Mouse (Mus musculus) heart, postnatal 0 days (tissue): ENCODE results near the gene Ankrd35. TPM values are rescaled to one million over a fixed set of nuclear protein-coding genes. Genes with fewer than 3 reads are reported as not detected.

Experiments
- ATAC-seq: fragments of 200-750 bp; cut with Nextera tagmentation; 2 replicates; pipeline ENCODE4 v1.8.0; 2017; ENCODE audit warnings: low read depth, moderate number of reproducible peaks, moderate library complexity; ENCODE audit not compliant: insufficient read depth
- DNase-seq: peaks from one replicate; pipeline ENCODE4 v3.0.0-alpha.2; 2016; ENCODE audit warnings: low spot score
- H3K27ac ChIP-seq: fragments of 300-500 bp; sonication (generic); 2 replicates; pipeline ENCODE4 v1.5.1; 2014; ENCODE audit warnings: low read depth, mild to moderate bottlenecking
- H3K27me3 ChIP-seq: fragments of 300-500 bp; sonication (generic); 2 replicates; pipeline ENCODE4 v1.6.1; 2014; ENCODE audit warnings: low read length, mixed read lengths; ENCODE audit not compliant: control insufficient read depth, insufficient read depth
- H3K36me3 ChIP-seq: fragments of 300-500 bp; sonication (generic); replicated peaks from 2 replicates; pipeline ENCODE4 v1.6.1; 2014; ENCODE audit warnings: low read length, mixed read lengths; ENCODE audit not compliant: control insufficient read depth, insufficient read depth
- H3K4me1 ChIP-seq: fragments of 300-500 bp; sonication (generic); 2 replicates; pipeline ENCODE4 v1.6.1; 2014; ENCODE audit warnings: antibody characterized with exemption; ENCODE audit not compliant: control insufficient read depth, insufficient read depth
- H3K4me2 ChIP-seq: fragments of 300-500 bp; sonication (generic); 2 replicates; pipeline ENCODE4 v1.6.1; 2014; ENCODE audit warnings: low read depth, mild to moderate bottlenecking, low read length, moderate library complexity
- H3K4me3 ChIP-seq: fragments of 300-500 bp; sonication (generic); 2 replicates; pipeline ENCODE4 v1.5.1; 2014; ENCODE audit warnings: low read depth, low read length
- H3K9ac ChIP-seq: fragments of 300-500 bp; sonication (generic); replicated peaks from 2 replicates; pipeline ENCODE4 v1.6.1; 2014; ENCODE audit warnings: low read depth, low read length, mixed read lengths
- H3K9me3 ChIP-seq: fragments of 300-500 bp; sonication (generic); replicated peaks from 2 replicates; pipeline ENCODE4 v1.6.1; 2016; ENCODE audit warnings: low read length; ENCODE audit not compliant: control insufficient read depth
- CTCF ChIP-seq: IDR thresholded peaks from 2 replicates; pipeline ENCODE4 v1.5.1; 2016; ENCODE audit warnings: antibody characterized with exemption, control low read depth, low read depth
- EP300 ChIP-seq: IDR thresholded peaks from 2 replicates; pipeline ENCODE4 v1.6.1; 2016; ENCODE audit warnings: antibody characterized with exemption, low read depth
- WGBS: fragments of 180-500 bp; shearing (Covaris S2); extraction: QIAGEN DNeasy Blood & Tissue Kit; methylation state at CpG from one replicate; pipeline ENCODE4 v1.1.7; 2014; 5-methylcytosine and 5-hydroxymethylcytosine counted together
- polyA plus RNA-seq: library from polyadenylated mRNA; unstranded; fragments of >200 nt; fragmentation: Nextera tagmentation; extraction: Ambion mirVana; gene quantifications from 2 replicates; pipeline ENCODE4 v1.2.1, GENCODE M21; 2015
- total RNA-seq: library from RNA; depleted of rRNA; stranded (reverse); fragments of >200 nt; gene quantifications from 2 replicates; pipeline ENCODE4 v1.2.3, GENCODE M21; 2014; ENCODE audit warnings: low replicate concordance; rRNA removed

The Ankrd35 gene
- total RNA-seq (0.39 and 0.88 TPM in 2 replicates), polyA plus RNA-seq (0.31 and 0.32 TPM in 2 replicates)

- peak; percentile 97 for ATAC-seq
- peak within 1 kb of the TSS; percentile 51 for H3K4me3 ChIP-seq
These were observed at the start of gene Ankrd35 for GRCm38 (mm10) chr3:96669727-96670468. Ankrd35 (plus strand) TSS chr3:96670131.

GRCm38 (mm10) chr3:96623201-96623600, 46.7 kb upstream of the Ankrd35 start:
- no peaks in the 10 kb centered on the region for H3K4me1 ChIP-seq
- DNase-seq (no peak), ATAC-seq (no peak)
- H3K27ac ChIP-seq, result no peak overlapping the region
- no peak overlapping the region for H3K4me3 ChIP-seq
- peaks cover 61% of the 10 kb centered on the region for H3K36me3 ChIP-seq
- TF ChIP-seq EP300 (no peak), CTCF (no peak)
- H3K27me3 ChIP-seq, result no peaks in the 10 kb centered on the region
- H3K9me3 ChIP-seq, result no peaks in the 10 kb centered on the region
- H3K4me2 ChIP-seq, result no peak overlapping the region
- WGBS, result 87% methylated on average over 4 of the region's 4 CpGs
- no peak overlapping the region for H3K9ac ChIP-seq

More at GRCm38 (mm10) chr3:96669727-96670468, at the start of gene Ankrd35:
- no peak for TF ChIP-seq EP300
- peak; percentile 29 for TF ChIP-seq CTCF
- Histone ChIP-seq H3K27ac (no peak within 1 kb of the TSS), H3K9me3 (no peaks in the 10 kb centered on the region), H3K9ac (0 out of 2 replicates have a peak within 1 kb of the TSS, but pooled peaks have one; percentile 12), H3K27me3 (0 out of 2 replicates have a peak, but pooled peaks cover 8% of the 10 kb centered on the region), H3K36me3 (no peaks in the 10 kb centered on the region), H3K4me1 (no peaks in the 10 kb centered on the region), H3K4me2 (peak within 1 kb of the TSS; percentile 76)
- 6% methylated on average over 35 of the region's 35 CpGs for WGBS
- DNase-seq, result peak; percentile 86

GRCm38 (mm10) chr3:96629729-96630600, 40.0 kb upstream of the Ankrd35 start, which contains the start of gene Rbm8a:
Rbm8a (plus strand) TSS chr3:96629933.
- WGBS, result under 1% methylated on average over 48 of the region's 48 CpGs
- Histone ChIP-seq H3K27me3 (no peaks in the 10 kb centered on the region), H3K4me1 (peaks cover 16% of the 10 kb centered on the region), H3K4me3 (peak within 1 kb of the TSS; percentile 82), H3K9me3 (no peaks in the 10 kb centered on the region), H3K27ac (peak within 1 kb of the TSS; percentile 77), H3K4me2 (peak within 1 kb of the TSS; percentile 97), H3K36me3 (peaks cover 31% of the 10 kb centered on the region), H3K9ac (peak within 1 kb of the TSS; percentile 80)
- DNase-seq (peak; percentile 97), ATAC-seq (peak; percentile 97)
- TF ChIP-seq EP300, result 0 out of 2 replicates have a peak, but pooled peaks have one; percentile 34
- TF ChIP-seq CTCF, result no peak

DNA sequence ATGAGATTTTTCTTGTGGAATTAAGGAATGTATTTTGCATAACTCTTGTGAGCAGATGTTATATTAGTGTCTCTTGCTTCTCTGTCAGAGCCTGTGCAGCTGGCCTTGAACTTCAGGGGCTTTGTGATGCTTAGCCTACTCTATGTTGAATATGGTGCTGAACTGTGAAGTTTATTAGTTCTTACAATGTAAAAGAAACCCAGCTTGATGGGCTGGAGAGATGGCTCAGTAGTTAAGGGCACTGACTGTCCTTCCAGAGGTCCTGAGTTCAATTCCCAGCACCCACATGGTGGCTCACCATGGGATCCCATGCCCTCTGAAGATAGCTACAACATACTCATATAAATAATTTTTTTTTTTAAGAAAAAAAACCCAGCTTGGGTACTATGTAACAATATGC, 37.9 kb upstream of the Ankrd35 start:
- Histone ChIP-seq H3K9ac (no peak overlapping the region), H3K4me2 (no peak overlapping the region), H3K36me3 (peaks cover 27% of the 10 kb centered on the region), H3K4me1 (peaks cover 23% of the 10 kb centered on the region), H3K4me3 (no peak overlapping the region), H3K27ac (no peak overlapping the region), H3K27me3 (no peaks in the 10 kb centered on the region), H3K9me3 (no peaks in the 10 kb centered on the region)
- ATAC-seq (no peak), DNase-seq (no peak)
- TF ChIP-seq EP300, result no peak
- no peak for TF ChIP-seq CTCF

GRCm38 (mm10) chr3:96634015-96634414, 35.9 kb upstream of the Ankrd35 start:
- H3K9ac ChIP-seq, result no peak overlapping the region
- no peak for DNase-seq
- H3K36me3 ChIP-seq, result peaks cover 35% of the 10 kb centered on the region
- H3K4me2 ChIP-seq, result no peak overlapping the region
- H3K9me3 ChIP-seq, result no peaks in the 10 kb centered on the region
- ATAC-seq, result no peak
- no peak overlapping the region for H3K4me3 ChIP-seq
- no peak overlapping the region for H3K27ac ChIP-seq
- peaks cover 21% of the 10 kb centered on the region for H3K4me1 ChIP-seq
- 71% methylated on average over 1 of the region's 1 CpGs for WGBS
- H3K27me3 ChIP-seq, result no peaks in the 10 kb centered on the region
- TF ChIP-seq EP300, result no peak
- TF ChIP-seq CTCF, result no peak
